In genomic region chr6:43516593-43517315, GRCm38 (mm10) we compare ENCODE assay signal across 32 mouse cellular contexts.
DNase-seq lines count a peak whose midpoint lies in the region; ATAC-seq and TF ChIP-seq lines count a peak whose summit lies in the region.
"Had no signal": no experiment of that assay in that cellular context is flagged by ENCODE, and none has a peak within 500 bp of the region (broad histone marks: within the 10 kb centered on the region; RNA-seq: fewer than 3 reads in every experiment).

No protein-coding gene starts in this region.

- no peak for TF ChIP-seq POLR2A in liver, adult 2 months (IDR thresholded peaks at IDR 0.05; ENCODE audit: extremely low read depth, insufficient read depth, low read length)

- H3K4me2 ChIP-seq in liver, embryonic 11.5 days, result no peak overlapping the region
- H3K4me2 ChIP-seq in liver, embryonic 16.5 days (ENCODE audit: low read depth, low read length), result no peak overlapping the region
- H3K4me2 ChIP-seq in midbrain, embryonic 14.5 days (ENCODE audit: low read length), result no peak overlapping the region
- H3K4me2 ChIP-seq: embryonic facial prominence, embryonic 15.5 days; heart, embryonic 13.5 days; hindbrain, embryonic 15.5 days; limb, embryonic 15.5 days; midbrain, embryonic 13.5 days had no signal

- H3K36me3 ChIP-seq in liver, adult 2 months (ENCODE audit: control insufficient read depth, insufficient read depth, low read length), result no peaks in the 10 kb centered on the region
- no peaks in the 10 kb centered on the region for H3K36me3 ChIP-seq in liver, embryonic 11.5 days (ENCODE audit: control insufficient read depth, insufficient read depth, low read length)
- H3K36me3 ChIP-seq in liver, embryonic 16.5 days (ENCODE audit: control insufficient read depth, insufficient read depth), result no peaks in the 10 kb centered on the region
- no peaks in the 10 kb centered on the region for H3K36me3 ChIP-seq in midbrain, embryonic 14.5 days (ENCODE audit: control insufficient read depth, insufficient read depth, low read length)
- H3K36me3 ChIP-seq: embryonic facial prominence, embryonic 10.5 days; embryonic facial prominence, embryonic 15.5 days; heart, embryonic 13.5 days; hindbrain, embryonic 15.5 days; limb, embryonic 10.5 days; limb, embryonic 15.5 days; midbrain, embryonic 13.5 days had no signal

- peak; percentile 36 for DNase-seq in liver, adult 2 months (ENCODE audit: extremely low read depth, low read depth, low spot score)
- no peak for DNase-seq in liver
- DNase-seq in liver, embryonic 11.5 days (ENCODE audit: low spot score), result no peak
- DNase-seq in midbrain, embryonic 14.5 days, result no peak
- DNase-seq in right cerebral cortex, postnatal 10 days (ENCODE audit: low spot score in 2 of 2), result no peak
- DNase-seq: adrenal gland, adult 2 months; adrenal gland, postnatal 36 days; B cell, adult 2 months; cerebellum, adult 18-20 months; cerebellum, postnatal 10 days; gastrocnemius, adult 2 months; gastrocnemius, postnatal 36 days; heart, adult 18-20 months; heart, postnatal 10 days; kidney, adult 8-10 months; kidney, postnatal 4 days; lung, postnatal 36 days; thymus, postnatal 14 days had no signal

- no peak overlapping the region for H3K27ac ChIP-seq in liver, adult 2 months (replicated peaks; ENCODE audit: insufficient read depth, low read depth, low read length)
- no peak overlapping the region for H3K27ac ChIP-seq in liver, embryonic 11.5 days (ENCODE audit: low read depth, low read length)
- H3K27ac ChIP-seq in liver, embryonic 16.5 days (ENCODE audit: low read length), result no peak overlapping the region; the same call in 1 of the 2 replicates
- H3K27ac ChIP-seq in midbrain, embryonic 14.5 days (replicated peaks; ENCODE audit: low read depth, low read length), result no peak overlapping the region
- H3K27ac ChIP-seq: embryonic facial prominence, embryonic 10.5 days; embryonic facial prominence, embryonic 15.5 days; gastrocnemius, adult 2 months; heart, embryonic 13.5 days; hindbrain, embryonic 15.5 days; kidney, postnatal 0 days; limb, embryonic 10.5 days; limb, embryonic 15.5 days; midbrain, embryonic 13.5 days had no signal

- H3K4me1 ChIP-seq in liver, adult 2 months (ENCODE audit: control insufficient read depth, insufficient read depth, low read length), result peaks cover 2% of the 10 kb centered on the region; the same call in 1 of the 2 replicates
- H3K4me1 ChIP-seq in liver, embryonic 11.5 days (replicated peaks; ENCODE audit: control insufficient read depth, insufficient read depth, low read length), result no peaks in the 10 kb centered on the region
- no peaks in the 10 kb centered on the region; the same call in 1 of the 2 replicates for H3K4me1 ChIP-seq in liver, embryonic 16.5 days (ENCODE audit: control insufficient read depth, low read depth, low read length)
- no peaks in the 10 kb centered on the region for H3K4me1 ChIP-seq in midbrain, embryonic 14.5 days (ENCODE audit: control insufficient read depth, insufficient read depth, low read length)
- H3K4me1 ChIP-seq: embryonic facial prominence, embryonic 10.5 days; embryonic facial prominence, embryonic 15.5 days; heart, embryonic 13.5 days; hindbrain, embryonic 15.5 days; limb, embryonic 10.5 days; limb, embryonic 15.5 days had no signal

- H3K4me3 ChIP-seq in liver, adult 2 months (ENCODE audit: insufficient read depth, low read depth, low read length), result no peak overlapping the region
- H3K4me3 ChIP-seq in liver, embryonic 11.5 days (ENCODE audit: low read depth, low read length), result no peak overlapping the region
- no peak overlapping the region for H3K4me3 ChIP-seq in liver, embryonic 16.5 days (ENCODE audit: low read depth, low read length)
- H3K4me3 ChIP-seq in midbrain, embryonic 14.5 days (replicated peaks; ENCODE audit: low read depth, low read length), result no peak overlapping the region
- H3K4me3 ChIP-seq: embryonic facial prominence, embryonic 10.5 days; embryonic facial prominence, embryonic 15.5 days; gastrocnemius, adult 2 months; heart, embryonic 13.5 days; hindbrain, embryonic 15.5 days; limb, embryonic 10.5 days; limb, embryonic 15.5 days; megakaryocyte, embryonic 14.5 days; midbrain, embryonic 13.5 days had no signal

- H3K9ac ChIP-seq in liver, adult 2 months (ENCODE audit: low read depth, low read length), result no peak overlapping the region
- H3K9ac ChIP-seq in liver, embryonic 11.5 days (ENCODE audit: low read depth, low read length), result no peak overlapping the region
- no peak overlapping the region for H3K9ac ChIP-seq in liver, embryonic 16.5 days (ENCODE audit: low read depth, low read length)
- H3K9ac ChIP-seq in midbrain, embryonic 14.5 days (replicated peaks; ENCODE audit: low read length), result no peak overlapping the region
- H3K9ac ChIP-seq: embryonic facial prominence, embryonic 15.5 days; heart, embryonic 13.5 days; hindbrain, embryonic 15.5 days; limb, embryonic 15.5 days; midbrain, embryonic 13.5 days had no signal

- H3K27me3 ChIP-seq in liver, adult 2 months (ENCODE audit: control insufficient read depth, insufficient read depth, low read length), result no peaks in the 10 kb centered on the region
- H3K27me3 ChIP-seq in liver, embryonic 11.5 days (replicated peaks; ENCODE audit: control insufficient read depth, insufficient read depth, low read length), result no peaks in the 10 kb centered on the region
- H3K27me3 ChIP-seq in liver, embryonic 16.5 days (ENCODE audit: control insufficient read depth, insufficient read depth, low read depth, low read length), result no peaks in the 10 kb centered on the region
- H3K27me3 ChIP-seq in midbrain, embryonic 14.5 days (ENCODE audit: control insufficient read depth, insufficient read depth, low read length), result no peaks in the 10 kb centered on the region
- H3K27me3 ChIP-seq: embryonic facial prominence, embryonic 15.5 days; heart, embryonic 13.5 days; hindbrain, embryonic 15.5 days; limb, embryonic 15.5 days; megakaryocyte, embryonic 14.5 days; midbrain, embryonic 13.5 days had no signal

- H3K79me2 ChIP-seq in liver, adult 2 months (ENCODE audit: control insufficient read depth, insufficient read depth, low read length), result no peaks in the 10 kb centered on the region

- 98% methylated on average over 2 of the region's 2 CpGs for WGBS in liver, adult 2 months
- WGBS in liver, embryonic 11.5 days, result 83% methylated on average over 2 of the region's 2 CpGs
- 68% methylated on average over 2 of the region's 2 CpGs for WGBS in liver, embryonic 16.5 days (ENCODE audit: insufficient replicate concordance)
- WGBS in midbrain, embryonic 14.5 days, result 97% methylated on average over 2 of the region's 2 CpGs

- no peak for TF ChIP-seq CTCF in liver, adult 2 months (IDR thresholded peaks at IDR 0.05; ENCODE audit: low read depth, low read length)

- no peaks in the 10 kb centered on the region for H3K9me3 ChIP-seq in liver, embryonic 11.5 days (ENCODE audit: control insufficient read depth, low read length)
- H3K9me3 ChIP-seq in liver, embryonic 16.5 days (replicated peaks; ENCODE audit: control insufficient read depth, low read length), result no peaks in the 10 kb centered on the region
- H3K9me3 ChIP-seq in midbrain, embryonic 14.5 days (ENCODE audit: control insufficient read depth, low read length), result no peaks in the 10 kb centered on the region
- H3K9me3 ChIP-seq: embryonic facial prominence, embryonic 10.5 days; embryonic facial prominence, embryonic 15.5 days; heart, embryonic 13.5 days; hindbrain, embryonic 15.5 days; limb, embryonic 10.5 days; limb, embryonic 15.5 days; megakaryocyte, embryonic 14.5 days; midbrain, embryonic 13.5 days had no signal

- ATAC-seq in liver, embryonic 11.5 days (replicated peaks; ENCODE audit: low FRiP score), result 0 out of 2 replicates have a peak, but pooled peaks have one; percentile 41
- peak; percentile 88 for ATAC-seq in liver, embryonic 16.5 days (ENCODE audit: low read depth)
- ATAC-seq in megakaryocyte progenitor cell, adult 5-6 weeks (replicated peaks; ENCODE audit: poor library complexity), result no peak
- no peak for ATAC-seq in midbrain, embryonic 14.5 days (ENCODE audit: low FRiP score, low TSS enrichment)
- ATAC-seq: activated CD4-positive, CD25-positive, alpha-beta regulatory T cell, adult 4 months; forebrain, embryonic 14.5 days; inflammation-experienced regulatory T-cells, adult 6 months; midbrain, embryonic 13.5 days had no signal

Comparison
In these comparisons a context has a peak if more than half of its experiments do, and no peak if none do; other contexts are left out.
1. ATAC-seq: peak in liver, embryonic 11.5 days (single experiment) and liver, embryonic 16.5 days (single experiment); none in megakaryocyte progenitor cell, adult 5-6 weeks (single experiment) and midbrain, embryonic 14.5 days (single experiment).